Mouse (Mus musculus): ENCODE measurements around the gene Zdhhc3.

Gene Zdhhc3

GRCm38 (mm10) chr9:123115566-123115965 is 2.6 kb upstream of the Zdhhc3 start:
- no peak for DNase-seq (ENCODE audit: low read depth)

GRCm38 (mm10) chr9:123113931-123114330 is 926 bp upstream of the Zdhhc3 start:
- DNase-seq (ENCODE audit: low read depth), result no peak

DNA sequence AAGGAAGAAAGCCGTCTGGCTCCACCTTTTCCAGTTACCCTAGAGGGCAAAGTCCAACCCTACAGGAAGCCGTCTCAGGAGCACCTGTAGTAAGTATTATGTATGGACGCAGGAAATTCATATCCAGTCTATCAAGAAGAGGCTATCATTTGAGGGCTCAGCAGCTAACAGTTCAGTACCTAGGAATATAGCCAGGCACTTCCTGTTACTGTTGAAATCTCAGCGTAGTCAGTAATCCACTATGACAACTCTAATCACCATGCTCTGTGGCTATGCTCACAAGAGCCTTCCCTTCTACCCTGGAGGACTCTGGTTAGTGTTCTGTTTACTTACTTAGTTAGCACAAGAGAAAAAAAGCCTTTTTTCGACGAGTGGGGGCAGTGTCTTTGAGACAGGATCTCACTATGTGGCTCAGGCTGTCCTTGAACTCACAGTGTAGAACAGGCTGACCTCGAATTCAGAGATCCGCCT is 1.2 kb downstream of the Zdhhc3 start:
- DNase-seq (ENCODE audit: low read depth), result peak; percentile 52

DNA sequence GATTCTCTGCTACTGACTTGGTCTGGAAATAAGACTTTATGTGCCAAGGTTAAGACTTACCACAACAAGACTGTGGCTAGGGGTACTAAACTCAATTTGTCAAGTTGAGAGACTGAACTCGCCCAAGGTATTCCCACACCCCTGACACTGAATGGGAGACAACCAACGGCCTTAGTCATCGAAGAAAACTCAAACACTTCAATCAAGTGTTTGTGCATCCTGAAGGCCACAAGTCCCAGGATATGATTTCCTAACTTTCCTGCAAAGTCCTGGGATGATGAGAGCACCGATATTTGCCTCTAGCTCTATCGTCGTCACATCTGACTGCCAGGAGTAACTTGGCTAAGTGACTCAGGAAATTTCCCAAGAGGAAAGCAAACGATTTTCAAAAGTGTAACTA is 3.8 kb downstream of the Zdhhc3 start:
- DNase-seq (ENCODE audit: low read depth), result no peak

GRCm38 (mm10) chr9:123107186-123107585 is 5.8 kb downstream of the Zdhhc3 start:
- peak; percentile 42 for DNase-seq (ENCODE audit: low read depth)

DNA sequence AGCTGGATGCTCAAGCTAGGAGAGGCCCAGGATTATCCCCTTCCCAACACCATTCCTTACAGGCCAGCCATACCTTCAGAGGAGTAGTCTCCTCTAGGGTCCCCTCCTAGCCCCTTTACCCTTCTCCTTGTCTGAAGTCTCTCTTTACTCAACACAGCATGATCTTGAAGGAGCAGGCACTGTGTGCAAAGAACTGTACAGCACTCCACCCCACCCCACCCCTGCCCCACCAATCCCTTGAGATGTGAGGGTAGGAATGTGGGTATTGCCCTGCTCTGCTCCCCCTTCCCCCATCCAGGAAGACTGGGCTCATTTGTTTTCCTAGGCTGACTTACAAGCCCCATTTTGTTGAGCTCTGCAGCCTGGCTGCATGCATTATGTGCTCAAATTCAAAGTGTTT is 8.6 kb downstream of the Zdhhc3 start:
- DNase-seq (ENCODE audit: low read depth), result no peak

- no peak for DNase-seq (ENCODE audit: low read depth)
These were observed 9.6 kb downstream of the Zdhhc3 start for GRCm38 (mm10) chr9:123103425-123103824.

DNA sequence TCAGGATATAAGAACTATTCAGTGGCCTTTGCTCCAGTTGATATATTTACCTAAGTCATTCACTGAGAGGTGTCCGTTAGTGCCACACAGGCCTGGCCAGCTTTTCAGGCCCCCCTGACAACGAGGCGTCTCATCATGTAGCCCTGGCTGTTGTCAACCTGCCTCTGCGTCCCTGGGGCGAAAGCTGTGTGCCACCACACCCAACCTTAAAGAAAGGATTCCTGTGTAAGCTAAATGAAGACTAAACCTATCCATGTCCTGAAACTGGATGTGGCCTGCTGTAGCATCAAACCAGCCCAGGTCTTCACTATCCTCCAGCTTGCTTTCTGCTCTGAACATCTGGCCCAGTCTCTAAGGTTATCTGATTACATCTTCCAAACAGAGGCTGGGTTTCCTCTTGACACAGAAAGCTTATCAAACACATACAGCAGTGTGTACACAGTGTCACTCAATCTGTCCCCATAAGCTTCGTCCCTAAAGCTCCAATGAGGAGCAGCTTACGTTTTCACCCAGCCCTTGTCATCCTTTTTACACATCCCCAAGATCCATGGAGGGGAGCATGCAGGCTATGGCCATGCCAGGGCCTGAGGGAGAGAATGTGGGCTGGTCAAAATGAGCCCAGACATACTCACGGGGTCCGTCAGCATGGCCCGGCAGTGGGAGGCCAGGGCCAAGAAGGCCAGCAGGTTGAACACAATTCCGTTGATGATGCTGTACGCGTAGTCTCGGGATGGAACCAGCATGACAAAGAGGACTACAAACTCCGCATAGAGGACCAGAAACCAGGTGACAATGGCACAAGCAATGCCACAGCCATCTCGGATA is 13.2 kb downstream of the Zdhhc3 start:
- DNase-seq (ENCODE audit: low read depth), result no peak

- DNase-seq (ENCODE audit: low read depth), result peak; percentile 40
These were observed 22.2 kb downstream of the Zdhhc3 start for GRCm38 (mm10) chr9:123090844-123091243.

GRCm38 (mm10) chr9:123087558-123087957 is 25.4 kb downstream of the Zdhhc3 start:
- no peak for DNase-seq (ENCODE audit: low read depth)

- DNase-seq (ENCODE audit: low read depth), result no peak
These were observed 27.6 kb downstream of the Zdhhc3 start for GRCm38 (mm10) chr9:123085373-123085772.

DNA sequence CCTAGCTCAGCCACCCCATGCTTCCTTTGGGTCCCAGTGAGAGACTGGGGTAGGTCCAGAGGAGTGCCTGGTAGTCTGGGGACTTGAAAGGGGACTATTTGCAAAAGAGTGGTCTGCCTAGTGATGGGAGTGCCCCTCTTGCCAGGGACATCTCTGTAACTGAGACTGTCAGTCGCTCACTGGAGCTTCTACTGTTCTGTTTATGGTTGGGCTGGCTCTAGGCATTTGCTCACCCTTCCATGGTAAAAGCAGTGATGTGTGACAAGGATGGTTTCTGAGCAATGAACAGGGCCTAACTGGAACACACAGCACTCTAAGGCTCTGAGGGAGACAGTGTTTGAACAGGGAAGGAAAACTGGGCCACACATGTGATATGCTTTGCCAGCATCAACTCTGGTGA is 32.2 kb downstream of the Zdhhc3 start:
- DNase-seq (ENCODE audit: low read depth), result no peak

- no peak for DNase-seq (ENCODE audit: low read depth)
These were observed 32.6 kb downstream of the Zdhhc3 start for GRCm38 (mm10) chr9:123080355-123080754.

- no peak for DNase-seq (ENCODE audit: low read depth)
These were observed 33.9 kb downstream of the Zdhhc3 start for GRCm38 (mm10) chr9:123079149-123079548.

GRCm38 (mm10) chr9:123060172-123060571 is 52.8 kb downstream of the Zdhhc3 start:
- no peak for DNase-seq (ENCODE audit: low read depth)

DNA sequence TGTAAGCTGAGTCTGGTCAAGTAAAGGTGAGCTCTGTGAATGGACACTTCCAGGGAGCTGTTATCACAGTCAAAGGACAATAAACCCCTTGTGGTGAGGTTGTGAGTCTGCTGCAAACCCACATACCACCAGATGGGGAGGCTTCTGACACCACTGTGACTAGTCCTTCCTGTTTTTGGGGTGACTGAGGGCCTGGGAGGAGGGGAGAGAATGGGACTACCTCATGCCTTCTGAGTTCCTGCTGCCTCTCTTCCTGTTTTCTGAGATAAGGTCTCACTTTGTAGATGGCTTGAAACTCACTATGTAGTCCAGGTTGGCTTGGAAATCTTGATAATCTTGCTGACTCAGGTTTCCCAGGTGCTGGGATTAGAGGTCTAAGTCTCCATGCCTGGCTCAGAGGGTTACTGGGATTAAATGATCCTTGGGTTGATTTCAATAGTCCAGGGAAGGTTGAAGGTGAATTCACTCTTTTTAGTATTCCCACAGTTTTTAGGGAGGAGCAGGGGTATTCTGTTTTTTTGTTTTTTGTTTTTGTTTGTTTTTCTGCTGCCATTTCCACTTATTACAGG is 54.2 kb downstream of the Zdhhc3 start:
- no peak for DNase-seq (ENCODE audit: low read depth)

- DNase-seq (ENCODE audit: low read depth), result no peak
These were observed 65.3 kb downstream of the Zdhhc3 start for GRCm38 (mm10) chr9:123047665-123048064.

GRCm38 (mm10) chr9:123034426-123034825 is 78.6 kb downstream of the Zdhhc3 start, which contains the start of gene Tgm4:
TSS of gene Tgm4 (plus strand) at chr9:123034726.
- DNase-seq (ENCODE audit: low read depth), result no peak

DNA sequence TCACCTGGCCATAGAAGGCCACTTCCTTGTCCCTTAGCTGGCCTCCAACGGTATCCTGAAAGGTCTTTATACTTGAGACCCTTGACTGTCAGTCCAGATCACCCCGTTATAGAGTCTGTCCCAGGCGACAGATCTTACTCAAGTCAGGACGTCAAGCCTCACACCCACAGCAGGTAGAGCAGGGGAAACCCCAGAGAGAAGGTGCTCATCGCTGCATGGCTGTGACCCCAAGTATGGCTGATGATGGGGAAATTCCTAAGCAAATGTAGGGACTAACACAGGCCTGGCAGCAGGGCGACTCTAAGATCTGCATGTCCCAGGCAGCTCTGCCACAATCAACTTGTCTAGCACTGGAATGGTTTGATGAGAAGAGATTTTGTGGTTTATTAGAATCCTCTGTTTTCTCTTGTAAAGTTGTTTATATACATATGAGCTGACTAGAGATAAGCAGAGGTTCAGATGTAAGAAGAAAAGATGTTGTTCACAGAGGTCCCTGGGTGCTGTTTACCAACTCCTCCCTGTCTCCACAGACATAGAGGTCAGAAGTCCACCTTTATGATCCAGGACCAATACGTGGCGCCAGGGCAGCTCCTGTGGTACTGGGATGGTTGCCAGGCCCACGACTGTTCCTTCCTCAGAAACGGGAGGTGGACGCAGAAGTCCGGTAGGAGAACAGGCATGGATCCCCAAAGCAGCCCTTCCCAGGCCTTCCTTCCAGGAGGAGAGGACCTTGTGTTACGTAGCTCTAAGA is 81.3 kb downstream of the Zdhhc3 start:
- no peak for DNase-seq (ENCODE audit: low read depth)

GRCm38 (mm10) chr9:123024201-123024600 is 88.8 kb downstream of the Zdhhc3 start:
- peak; percentile 73 for DNase-seq (ENCODE audit: low read depth)

DNA sequence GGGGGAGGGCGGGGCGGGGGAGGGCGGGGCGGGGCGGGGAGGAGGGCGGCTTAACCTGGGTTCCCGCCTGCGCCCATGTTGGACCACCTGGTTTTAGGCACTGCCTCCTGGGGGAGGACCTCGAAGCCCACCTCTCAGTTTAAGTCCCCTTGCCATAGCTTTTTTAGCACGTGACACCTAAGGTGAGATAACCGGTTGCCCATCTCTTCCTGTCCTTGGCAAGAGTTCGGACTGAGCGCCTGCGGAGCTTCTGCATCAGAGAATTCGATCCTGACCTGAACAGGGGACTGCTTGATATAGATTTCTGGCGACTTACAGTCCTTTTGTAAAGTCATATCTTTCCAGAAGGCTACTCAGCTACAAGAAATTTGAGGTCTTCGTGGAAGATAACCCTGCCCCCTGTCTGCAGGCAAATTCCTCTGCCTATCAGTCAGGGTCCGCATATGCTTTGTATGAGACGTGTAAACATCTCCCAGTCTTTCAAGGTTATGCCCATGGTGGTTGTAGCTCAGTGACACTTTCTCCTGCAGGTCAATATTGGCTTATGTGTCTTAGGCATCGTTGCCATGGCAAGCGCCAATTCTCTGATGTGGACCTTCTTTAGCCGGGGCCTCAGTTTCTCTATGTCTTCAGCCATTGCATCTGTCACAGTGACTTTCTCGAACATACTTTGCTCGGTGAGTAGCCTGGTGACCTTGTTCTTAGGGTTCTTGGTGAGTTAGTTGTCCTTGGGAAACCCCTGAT is 91.2 kb downstream of the Zdhhc3 start:
- no peak for DNase-seq (ENCODE audit: low read depth)

DNA sequence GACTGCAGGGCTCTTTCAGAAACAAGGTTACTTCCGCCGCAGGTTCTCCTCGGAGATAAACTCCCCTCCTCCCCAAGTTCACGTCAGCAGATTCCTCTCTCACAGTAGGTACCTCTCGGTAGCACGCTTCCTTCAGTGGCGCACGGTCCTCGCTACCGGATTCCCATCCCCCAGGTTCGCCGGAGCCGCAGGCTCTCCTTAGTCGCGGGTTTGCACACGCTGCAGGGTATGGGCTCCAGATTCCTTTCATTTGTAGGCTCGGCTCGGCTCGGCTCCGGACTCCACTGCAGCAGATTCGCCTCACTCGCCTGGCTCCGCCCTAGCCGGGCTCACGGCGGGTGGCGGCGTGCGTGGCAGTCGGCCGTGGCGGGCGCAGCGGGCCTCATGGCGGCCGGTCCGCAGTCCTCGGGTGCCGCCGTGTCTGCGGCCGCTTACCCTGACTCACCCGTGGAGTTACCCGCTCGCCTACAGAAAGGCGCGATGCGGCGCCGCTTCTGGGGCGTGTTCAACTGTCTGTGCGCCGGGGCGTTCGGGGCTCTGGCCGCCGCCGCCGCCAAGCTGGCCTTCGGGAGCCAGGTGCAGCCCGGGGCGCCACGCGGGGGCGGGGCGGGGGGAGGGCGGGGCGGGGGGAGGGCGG is 91.9 kb downstream of the Zdhhc3 start, which contains the start of gene Tmem42:
Tmem42 (plus strand) TSS at position 332 of the 637 bp plus-strand sequence.
- DNase-seq (ENCODE audit: low read depth), result peak; percentile 88
